Mouse (Mus musculus) intestine, embryonic 15.5 days (tissue): ENCODE data around the gene Nkx2-4. TPM values are rescaled to one million over a fixed set of nuclear protein-coding genes. Genes with fewer than 3 reads are reported as not detected.

Experiments
- ATAC-seq: fragments of 200-750 bp; cut with Nextera tagmentation; 2 replicates; pipeline ENCODE4 v1.8.0; 2017; ENCODE audit warnings: moderate TSS enrichment, moderate library complexity
- H3K27ac ChIP-seq: fragments of 300-500 bp; sonication (generic); 2 replicates; pipeline ENCODE4 v1.5.1; 2015; ENCODE audit warnings: mild to moderate bottlenecking, inconsistent platforms
- H3K27me3 ChIP-seq: fragments of 300-500 bp; sonication (generic); replicated peaks from 2 replicates; pipeline ENCODE4 v1.6.1; 2015; ENCODE audit warnings: inconsistent platforms
- H3K36me3 ChIP-seq: fragments of 300-500 bp; sonication (generic); 2 replicates; pipeline ENCODE4 v1.6.1; 2015; ENCODE audit warnings: inconsistent platforms
- H3K4me1 ChIP-seq: fragments of 300-500 bp; sonication (generic); replicated peaks from 2 replicates; pipeline ENCODE4 v1.6.1; 2015; ENCODE audit warnings: inconsistent platforms
- H3K4me2 ChIP-seq: fragments of 300-500 bp; sonication (generic); replicated peaks from 2 replicates; pipeline ENCODE4 v1.6.1; 2015; ENCODE audit warnings: mild to moderate bottlenecking, inconsistent platforms
- H3K4me3 ChIP-seq: fragments of 300-500 bp; sonication (generic); replicated peaks from 2 replicates; pipeline ENCODE4 v1.5.1; 2015; ENCODE audit warnings: inconsistent platforms
- H3K9ac ChIP-seq: fragments of 300-500 bp; sonication (generic); 2 replicates; pipeline ENCODE4 v1.6.1; 2015; ENCODE audit warnings: inconsistent platforms
- H3K9me3 ChIP-seq: fragments of 300-500 bp; sonication (generic); 2 replicates; pipeline ENCODE4 v1.6.1; 2016; ENCODE audit warnings: inconsistent platforms
- WGBS: fragments of 180-500 bp; shearing (Covaris S2); methylation state at CpG from one replicate; pipeline ENCODE4 v1.1.7; 2015; 5-methylcytosine and 5-hydroxymethylcytosine counted together
- polyA plus RNA-seq: library from polyadenylated mRNA; unstranded; fragments of >200 nt; fragmentation: Nextera tagmentation; extraction: Ambion mirVana; gene quantifications from 2 replicates; pipeline ENCODE4 v1.2.1, GENCODE M21; 2015

The Nkx2-4 gene
- polyA plus RNA-seq, 1 experiment from 2014 or later: not detected

GRCm38 (mm10) chr2:147067480-147068246 lies 17.6 kb downstream of the Nkx2-4 start:
- ATAC-seq: no peak
- Histone ChIP-seq H3K9ac (no peak overlapping the region), H3K4me1 (no peaks in the 10 kb centered on the region), H3K27me3 (no peaks in the 10 kb centered on the region), H3K9me3 (no peaks in the 10 kb centered on the region), H3K36me3 (0 out of 2 replicates have a peak, but pooled peaks cover 2% of the 10 kb centered on the region), H3K4me3 (no peak overlapping the region), H3K4me2 (no peak overlapping the region), H3K27ac (no peak overlapping the region)
- 93% methylated on average over 1 of the region's 1 CpGs for WGBS

- Histone ChIP-seq H3K9ac (no peak overlapping the region), H3K4me2 (no peak overlapping the region), H3K4me1 (no peaks in the 10 kb centered on the region), H3K4me3 (no peak overlapping the region), H3K36me3 (peaks cover 4% of the 10 kb centered on the region; the same call in 1 of the 2 replicates), H3K9me3 (no peaks in the 10 kb centered on the region), H3K27ac (no peak overlapping the region), H3K27me3 (no peaks in the 10 kb centered on the region)
- 65% methylated on average over 2 of the region's 2 CpGs for WGBS
- peak; percentile 82 for ATAC-seq
Observed at GRCm38 (mm10) chr2:147053229-147053892, 31.9 kb downstream of the Nkx2-4 start.

- H3K36me3 ChIP-seq: 0 out of 2 replicates have a peak, but pooled peaks cover 6% of the 10 kb centered on the region
- 85% methylated on average over 3 of the region's 3 CpGs for WGBS
Observed at GRCm38 (mm10) chr2:147047051-147047450, 38.2 kb downstream of the Nkx2-4 start.

GRCm38 (mm10) chr2:147035864-147036263 lies 49.4 kb downstream of the Nkx2-4 start:
- Histone ChIP-seq H3K4me3 (no peak overlapping the region), H3K27me3 (no peaks in the 10 kb centered on the region), H3K4me1 (no peaks in the 10 kb centered on the region), H3K27ac (no peak overlapping the region), H3K9ac (no peak overlapping the region), H3K36me3 (0 out of 2 replicates have a peak, but pooled peaks cover 3% of the 10 kb centered on the region), H3K4me2 (no peak overlapping the region), H3K9me3 (no peaks in the 10 kb centered on the region)
- no peak for ATAC-seq
- WGBS: 94% methylated on average over 2 of the region's 2 CpGs

More at GRCm38 (mm10) chr2:147047051-147047450, 38.2 kb downstream of the Nkx2-4 start:
- Histone ChIP-seq H3K27ac (no peak overlapping the region), H3K27me3 (no peaks in the 10 kb centered on the region), H3K4me2 (no peak overlapping the region), H3K4me1 (no peaks in the 10 kb centered on the region), H3K9ac (no peak overlapping the region), H3K4me3 (no peak overlapping the region), H3K9me3 (no peaks in the 10 kb centered on the region)
- no peak for ATAC-seq

Other genes with a start within 250 kb of the Nkx2-4 start
- gene Kiz, start 229.6 kb downstream of the Nkx2-4 start, polyA plus RNA-seq: 22.2 and 24.2 TPM in 2 replicates
- gene Xrn2, start 72.4 kb downstream of the Nkx2-4 start, polyA plus RNA-seq: 70.3 and 77.6 TPM in 2 replicates
- gene Nkx2-2, start 108.8 kb upstream of the Nkx2-4 start, polyA plus RNA-seq: 3.6 and 4.2 TPM in 2 replicates